Mouse (Mus musculus): ENCODE results near the gene Vps11. TPM values are rescaled to one million over a fixed set of nuclear protein-coding genes. Genes with fewer than 3 reads are reported as not detected.
"Not testable (repeated sequence)": the region's sequence is repeated elsewhere in the genome, so short reads cannot be mapped to it uniquely, and the experiment has no call there.

Gene Vps11
- polyA plus RNA-seq, 1 experiment from 2014 or later = 39.2 TPM

DNA sequence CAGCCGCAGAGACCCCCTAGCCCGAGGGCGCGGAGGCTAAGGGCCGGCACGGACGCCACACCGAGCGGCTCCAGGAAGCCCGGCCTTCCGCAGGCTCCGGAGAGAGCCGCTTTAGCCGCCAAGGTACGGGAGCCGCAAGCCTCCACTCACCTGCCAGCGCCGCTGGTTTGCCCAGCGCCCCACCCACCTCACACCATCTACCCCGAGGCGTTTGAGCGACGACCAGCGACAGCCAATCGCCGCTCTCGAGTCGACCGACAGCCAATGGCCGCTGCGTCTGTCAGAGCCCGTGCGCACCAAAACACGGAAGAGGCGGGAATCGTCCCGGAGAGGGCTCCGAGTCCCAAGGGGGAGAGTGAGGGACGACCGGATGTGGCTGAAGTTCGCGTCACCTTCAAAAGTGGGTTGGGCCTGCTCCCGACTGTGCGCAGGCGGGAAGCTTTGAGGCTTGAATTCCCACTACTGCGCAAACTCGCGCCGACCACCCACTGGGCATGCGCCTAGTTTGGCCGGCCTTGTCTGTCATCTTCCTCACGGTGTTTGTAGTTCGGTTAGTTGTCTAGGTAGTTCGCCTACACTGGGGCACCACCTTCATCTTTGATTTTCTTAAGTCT is 55.9 kb downstream of the Vps11 start, which contains the start of gene Hinfp:
TSS of gene Hinfp (minus strand) at position 206 of the 614 bp plus-strand sequence.
- ATAC-seq (ENCODE audit: low read depth) = peak; percentile 99
- H3K4me2 ChIP-seq = peak within 1 kb of the TSS; percentile 79
- under 1% methylated on average over 54 of the region's 54 CpGs for WGBS
- H3K36me3 ChIP-seq = peaks cover 29% of the 10 kb centered on the region
- H3K9ac ChIP-seq = peak within 1 kb of the TSS; percentile 94
- H3K4me3 ChIP-seq = peak within 1 kb of the TSS; percentile 98
- no peaks in the 10 kb centered on the region for H3K9me3 ChIP-seq
- H3K27me3 ChIP-seq = no peaks in the 10 kb centered on the region
- peak within 1 kb of the TSS; percentile 84 for H3K27ac ChIP-seq (replicated peaks)
- H3K4me1 ChIP-seq (replicated peaks) = peaks cover 16% of the 10 kb centered on the region

DNA sequence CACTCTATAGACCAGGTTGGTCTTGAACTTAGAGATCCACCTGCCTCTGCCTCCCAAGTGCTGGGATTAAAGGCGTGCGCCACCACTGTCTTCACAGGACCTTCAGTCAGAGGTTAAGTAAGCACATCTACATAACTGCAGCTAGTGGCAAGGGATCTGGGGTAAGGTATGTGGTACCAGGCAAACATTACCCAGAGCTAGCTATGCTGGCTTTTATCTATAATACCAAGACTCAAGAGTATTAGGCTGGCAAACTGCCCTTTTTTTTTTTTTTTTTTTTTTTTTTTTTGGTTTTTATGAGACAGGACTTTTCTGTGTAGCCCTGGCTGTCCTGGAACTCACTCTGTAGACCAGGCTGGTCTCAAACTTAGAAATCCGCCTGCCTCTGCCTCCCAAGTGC is 61.5 kb downstream of the Vps11 start:
- WGBS = 97% methylated on average over 3 of the region's 3 CpGs
- not testable (repeated sequence) for H3K4me2 ChIP-seq; ATAC-seq (ENCODE audit: low read depth); H3K27ac ChIP-seq (replicated peaks); H3K27me3 ChIP-seq; H3K9ac ChIP-seq; H3K9me3 ChIP-seq; H3K4me3 ChIP-seq
- H3K4me1 ChIP-seq (replicated peaks) = peaks cover 15% of the 10 kb centered on the region
- H3K36me3 ChIP-seq = peaks cover 78% of the 10 kb centered on the region

Small RNA genes lying within 50 kb of the gene (microRNA-seq; reads per million reads assigned to microRNA genes)
- gene Gm44335 = not detected
- gene Mir7085 = not detected

Other genes with a start within 250 kb of the Vps11 start
- gene Gm49380, start 248.2 kb downstream of the Vps11 start, polyA plus RNA-seq (2015; fragmentation: Nextera tagmentation; extraction: Ambion mirVana) = 0.18 and 0.28 TPM in 2 replicates
- gene Rnf26, start 248.2 kb downstream of the Vps11 start, polyA plus RNA-seq (2015; fragmentation: Nextera tagmentation; extraction: Ambion mirVana) = 34.5 and 35.4 TPM in 2 replicates
- 21.0 and 23.6 TPM in 2 replicates for gene Mcam, start 227.2 kb downstream of the Vps11 start, polyA plus RNA-seq (2015; fragmentation: Nextera tagmentation; extraction: Ambion mirVana)
- 20.1 and 21.1 TPM in 2 replicates for gene Cbl, start 127.6 kb downstream of the Vps11 start, polyA plus RNA-seq (2015; fragmentation: Nextera tagmentation; extraction: Ambion mirVana)
- gene Ccdc153, start 121.0 kb downstream of the Vps11 start, polyA plus RNA-seq (2015; fragmentation: Nextera tagmentation; extraction: Ambion mirVana) = not detected in 2 replicates
- 0.33 and 0.48 TPM in 2 replicates for gene Pdzd3, start 110.2 kb downstream of the Vps11 start, polyA plus RNA-seq (2015; fragmentation: Nextera tagmentation; extraction: Ambion mirVana)
- gene Nlrx1, start 93.1 kb downstream of the Vps11 start, polyA plus RNA-seq (2015; fragmentation: Nextera tagmentation; extraction: Ambion mirVana) = 4.5 and 4.7 TPM in 2 replicates
- gene Abcg4, start 73.1 kb downstream of the Vps11 start, polyA plus RNA-seq (2015; fragmentation: Nextera tagmentation; extraction: Ambion mirVana) = 21.1 and 22.5 TPM in 2 replicates
- 25.1 and 31.9 TPM in 2 replicates for gene Hinfp, start 56.0 kb downstream of the Vps11 start, polyA plus RNA-seq (2015; fragmentation: Nextera tagmentation; extraction: Ambion mirVana)
- gene C2cd2l, start 41.4 kb downstream of the Vps11 start, polyA plus RNA-seq (2015; fragmentation: Nextera tagmentation; extraction: Ambion mirVana) = 22.9 and 28.7 TPM in 2 replicates
- 37.3 and 41.2 TPM in 2 replicates for gene Dpagt1, start 35.7 kb downstream of the Vps11 start, polyA plus RNA-seq (2015; fragmentation: Nextera tagmentation; extraction: Ambion mirVana)
- 131 TPM in 2 replicates for gene H2afx, start 27.0 kb downstream of the Vps11 start, polyA plus RNA-seq (2015; fragmentation: Nextera tagmentation; extraction: Ambion mirVana)
- 58.2 and 59.4 TPM in 2 replicates for gene Hmbs, start 17.4 kb downstream of the Vps11 start, polyA plus RNA-seq (2015; fragmentation: Nextera tagmentation; extraction: Ambion mirVana)
- 26.4 and 29.6 TPM in 2 replicates for gene Hyou1, start 17.8 kb upstream of the Vps11 start, polyA plus RNA-seq (2015; fragmentation: Nextera tagmentation; extraction: Ambion mirVana)
- gene Slc37a4, start 35.2 kb upstream of the Vps11 start, polyA plus RNA-seq (2015; fragmentation: Nextera tagmentation; extraction: Ambion mirVana) = 62.9 and 71.2 TPM in 2 replicates
- gene Rps25, start 45.5 kb upstream of the Vps11 start, polyA plus RNA-seq (2015; fragmentation: Nextera tagmentation; extraction: Ambion mirVana) = 1,179 TPM in 2 replicates
- 324 and 343 TPM in 2 replicates for gene Trappc4, start 45.9 kb upstream of the Vps11 start, polyA plus RNA-seq (2015; fragmentation: Nextera tagmentation; extraction: Ambion mirVana)
- gene Ccdc84, start 56.9 kb upstream of the Vps11 start, polyA plus RNA-seq (2015; fragmentation: Nextera tagmentation; extraction: Ambion mirVana) = 28.7 and 32.6 TPM in 2 replicates
- not detected in 2 replicates for gene Foxr1, start 79.5 kb upstream of the Vps11 start, polyA plus RNA-seq (2015; fragmentation: Nextera tagmentation; extraction: Ambion mirVana)
- gene Upk2, start 93.3 kb upstream of the Vps11 start, polyA plus RNA-seq (2015; fragmentation: Nextera tagmentation; extraction: Ambion mirVana) = not detected in 2 replicates
- gene Bcl9l, start 121.2 kb upstream of the Vps11 start, polyA plus RNA-seq (2015; fragmentation: Nextera tagmentation; extraction: Ambion mirVana) = 9.4 and 9.6 TPM in 2 replicates
- gene Cxcr5, start 200.2 kb upstream of the Vps11 start, polyA plus RNA-seq (2015; fragmentation: Nextera tagmentation; extraction: Ambion mirVana) = not detected in 2 replicates
- 15.7 and 17.9 TPM in 2 replicates for gene Ddx6, start 243.2 kb upstream of the Vps11 start, polyA plus RNA-seq (2015; fragmentation: Nextera tagmentation; extraction: Ambion mirVana)